Mouse (Mus musculus) olfactory bulb, adult 2 months (tissue): ENCODE results near the gene Bcl7a. TPM values are rescaled to one million over a fixed set of nuclear protein-coding genes. Genes with fewer than 3 reads are reported as not detected.
A peak's percentile ranks its signal among the peaks of the same experiment; 100 is the strongest.

Experiments used
- H3K27ac ChIP-seq: fragments of 200-500 bp; 2 replicates; pipeline ENCODE4 v1.5.1; 2012; ENCODE audit warnings: low read depth, low read length; ENCODE audit not compliant: insufficient read depth
- H3K4me1 ChIP-seq: fragments of 200-500 bp; 2 replicates; pipeline ENCODE4 v1.6.1; 2012; ENCODE audit warnings: low read length; ENCODE audit not compliant: control insufficient read depth, insufficient read depth
- H3K4me3 ChIP-seq: fragments of 200-500 bp; 2 replicates; pipeline ENCODE4 v1.5.1; 2012; ENCODE audit warnings: mild to moderate bottlenecking, low read depth, low read length, moderate library complexity; ENCODE audit not compliant: insufficient read depth
- CTCF ChIP-seq: fragments of 200-500 bp; IDR thresholded peaks from 2 replicates; pipeline ENCODE4 v1.5.1; 2012; ENCODE audit warnings: low read depth, mild to moderate bottlenecking, low read length, moderate library complexity; ENCODE audit not compliant: insufficient read depth
- POLR2A ChIP-seq: fragments of 200-500 bp; IDR thresholded peaks from 2 replicates; pipeline ENCODE4 v1.6.1; 2012; ENCODE audit warnings: mild to moderate bottlenecking, low read depth, low read length, moderate library complexity; ENCODE audit not compliant: insufficient read depth
- WGBS: fragments of 180-500 bp; shearing (Covaris S2); methylation state at CpG from one replicate; pipeline ENCODE4 v1.1.7; 2018; 5-methylcytosine and 5-hydroxymethylcytosine counted together
- polyA plus RNA-seq: library from polyadenylated mRNA; stranded (reverse); fragments of >200 nt; gene quantifications from 2 replicates; pipeline ENCODE4 v1.2.4, GENCODE M21; 2012; ENCODE audit warnings: low replicate concordance; ENCODE audit not compliant: missing spikeins, insufficient read depth, insufficient read length

The Bcl7a gene
- polyA plus RNA-seq = not detected in 2 replicates

DNA sequence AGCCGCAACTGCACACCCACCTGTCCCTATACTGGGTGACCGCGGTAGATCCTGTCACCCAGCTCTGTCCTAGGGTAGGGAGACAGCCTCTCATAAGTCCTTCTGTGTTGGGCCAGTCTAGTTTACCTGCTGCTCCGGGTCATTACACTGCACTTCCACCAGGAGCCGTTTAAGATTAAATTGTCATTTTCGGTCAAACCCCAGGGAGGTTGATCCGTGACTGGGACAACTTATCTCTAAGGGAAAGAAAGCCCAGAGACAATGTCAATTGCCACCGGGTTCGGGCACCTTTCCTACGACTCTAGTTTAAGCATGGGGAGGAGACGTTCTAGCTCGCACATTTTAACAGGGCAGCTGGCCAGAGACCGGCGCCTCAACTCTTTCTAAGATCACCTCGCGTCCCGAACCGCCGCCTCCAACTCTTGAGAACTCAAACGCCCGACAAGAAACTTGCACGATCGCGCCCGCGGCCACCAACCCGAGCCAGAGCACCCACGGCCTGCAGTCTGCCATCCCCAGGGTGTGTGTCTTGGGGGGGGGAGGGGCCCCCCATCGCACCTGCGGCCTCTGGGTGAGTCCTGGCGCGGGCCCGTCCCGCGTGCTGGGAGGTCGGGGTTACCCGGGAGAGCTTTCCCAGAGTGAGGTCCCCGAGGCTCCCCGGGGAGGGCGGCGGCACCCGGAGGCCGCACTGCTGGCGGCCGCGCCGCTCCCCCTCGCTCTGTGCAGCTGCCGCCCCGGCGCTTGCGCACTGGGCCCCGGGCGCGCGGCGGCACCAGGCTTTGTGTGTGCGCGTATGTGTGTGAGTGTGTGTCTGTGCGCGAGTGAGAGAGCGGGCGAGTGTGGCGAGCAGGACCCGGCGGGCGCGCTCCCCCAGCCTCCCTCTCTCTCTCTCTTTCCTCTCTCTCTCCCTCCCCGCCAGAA, at the start of gene Bcl7a:
Gene Bcl7a, plus strand, starts transcription at position 128 of the 921 bp plus-strand sequence.
- H3K4me3 ChIP-seq = peak within 1 kb of the TSS; percentile 65
- peaks cover 17% of the 10 kb centered on the region for H3K4me1 ChIP-seq
- TF ChIP-seq CTCF (no peak), POLR2A (peak; percentile 92)
- H3K27ac ChIP-seq = peak within 1 kb of the TSS; percentile 89
- WGBS = 1% methylated on average over 68 of the region's 69 CpGs

GRCm38 (mm10) chr5:123294653-123295052, 49.0 kb upstream of the Bcl7a start:
- 75% methylated on average over 9 of the region's 9 CpGs for WGBS
- Histone ChIP-seq H3K27ac (no peak overlapping the region), H3K4me1 (no peaks in the 10 kb centered on the region), H3K4me3 (no peak overlapping the region)
- TF ChIP-seq CTCF (no peak), POLR2A (no peak)

DNA sequence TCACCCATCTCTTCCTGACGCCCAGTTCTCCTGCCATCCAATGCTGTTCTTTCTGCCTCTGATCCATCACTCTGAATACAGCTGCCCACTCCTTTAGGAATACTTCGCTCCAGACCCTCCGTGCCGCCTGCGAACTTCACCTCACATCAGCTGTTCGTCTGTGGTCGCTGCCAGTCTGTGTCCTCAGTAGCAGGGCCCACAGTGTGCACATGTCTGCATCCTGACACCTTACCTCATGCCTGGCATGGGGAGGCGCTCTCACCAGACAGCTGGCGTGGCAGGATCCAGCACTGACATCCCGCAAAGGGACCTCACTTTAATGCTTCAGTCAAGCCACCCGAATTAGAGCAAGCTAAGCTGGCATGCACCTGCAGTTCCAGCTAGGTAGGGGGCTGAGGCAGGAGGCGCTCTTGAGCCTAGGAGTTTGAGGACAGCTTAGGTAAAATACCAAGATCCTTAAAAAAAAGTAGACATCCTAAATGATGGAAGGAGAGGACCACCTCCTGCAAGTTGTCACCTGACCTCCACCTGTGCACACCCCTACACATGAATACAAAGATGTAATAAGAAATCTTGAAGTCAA, 47.3 kb upstream of the Bcl7a start:
- Histone ChIP-seq H3K4me3 (no peak overlapping the region), H3K4me1 (peaks cover 4% of the 10 kb centered on the region; the same call in 1 of the 2 replicates), H3K27ac (no peak overlapping the region)
- no peak for TF ChIP-seq POLR2A
- no peak for TF ChIP-seq CTCF
- WGBS = 80% methylated on average over 12 of the region's 12 CpGs

GRCm38 (mm10) chr5:123296972-123297754, 46.5 kb upstream of the Bcl7a start:
- no peak for TF ChIP-seq CTCF
- TF ChIP-seq POLR2A = no peak
- Histone ChIP-seq H3K27ac (no peak overlapping the region), H3K4me1 (peaks cover 8% of the 10 kb centered on the region), H3K4me3 (no peak overlapping the region)
- 72% methylated on average over 23 of the region's 23 CpGs for WGBS

- TF ChIP-seq CTCF (no peak), POLR2A (no peak)
- WGBS = 80% methylated on average over 7 of the region's 7 CpGs
- peaks cover 10% of the 10 kb centered on the region for H3K4me1 ChIP-seq
- H3K4me3 ChIP-seq = no peak overlapping the region
- no peak overlapping the region for H3K27ac ChIP-seq
Observed at GRCm38 (mm10) chr5:123297830-123298229, 45.8 kb upstream of the Bcl7a start.

DNA sequence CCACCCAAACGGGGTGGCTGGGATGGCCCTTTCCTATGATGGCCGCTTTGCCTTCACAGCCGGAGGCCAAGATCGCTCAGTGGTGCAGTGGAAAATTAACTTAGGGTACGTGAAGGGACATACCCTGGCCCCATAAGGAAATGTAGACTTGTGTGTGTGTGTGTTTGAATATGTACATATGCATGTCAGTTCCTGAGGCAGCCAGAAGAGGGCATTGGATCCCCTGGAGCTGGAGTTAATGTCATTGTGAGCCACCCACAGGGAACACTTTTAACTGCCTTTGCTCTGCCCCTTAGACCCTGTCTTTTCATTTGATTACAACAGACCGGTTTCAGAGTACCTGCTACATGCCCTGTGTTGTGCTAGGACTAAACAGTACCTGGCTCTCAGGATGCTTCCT, 45.1 kb upstream of the Bcl7a start:
- no peak overlapping the region for H3K27ac ChIP-seq
- no peak overlapping the region for H3K4me3 ChIP-seq
- WGBS = 97% methylated on average over 6 of the region's 6 CpGs
- TF ChIP-seq POLR2A = no peak
- TF ChIP-seq CTCF = no peak
- peaks cover 10% of the 10 kb centered on the region for H3K4me1 ChIP-seq

DNA sequence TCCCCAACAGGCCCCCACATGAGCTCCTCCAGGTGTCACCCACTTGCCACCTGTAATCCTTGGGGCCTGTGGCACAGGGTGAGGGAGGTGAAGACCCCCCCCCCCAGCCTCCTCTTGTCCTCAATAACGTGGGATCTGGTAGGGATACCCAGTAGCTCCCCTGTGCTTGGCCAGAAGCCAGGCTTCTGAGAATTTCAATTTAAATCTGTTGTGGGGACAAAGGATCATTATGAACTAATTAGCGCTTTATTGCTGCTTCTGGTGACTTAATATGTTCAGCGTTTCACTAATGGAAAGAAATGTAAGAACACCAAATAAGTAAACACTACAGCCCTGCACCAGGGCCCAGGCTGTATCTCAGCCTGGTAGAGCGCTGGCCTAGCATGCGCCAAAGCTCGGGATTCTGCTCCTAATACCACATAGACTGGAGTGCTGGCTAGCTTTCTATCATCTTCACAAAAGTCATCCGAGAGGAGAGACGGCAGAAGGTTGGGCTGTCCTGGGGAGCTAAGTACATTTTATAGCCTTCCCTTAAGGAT, 43.1 kb upstream of the Bcl7a start:
- 75% methylated on average over 8 of the region's 8 CpGs for WGBS

GRCm38 (mm10) chr5:123301780-123302521, 41.7 kb upstream of the Bcl7a start:
- Histone ChIP-seq H3K4me1 (peaks cover 10% of the 10 kb centered on the region), H3K4me3 (no peak overlapping the region), H3K27ac (no peak overlapping the region)
- TF ChIP-seq CTCF = no peak
- no peak for TF ChIP-seq POLR2A
- WGBS = 45% methylated on average over 20 of the region's 20 CpGs

More for the DNA sequence above, 43.1 kb upstream of the Bcl7a start:
- no peak overlapping the region for H3K27ac ChIP-seq
- TF ChIP-seq CTCF (no peak), POLR2A (no peak)
- H3K4me3 ChIP-seq = no peak overlapping the region
- peaks cover 10% of the 10 kb centered on the region for H3K4me1 ChIP-seq
